Mouse (Mus musculus) monocyte, adult 2 months (primary cell): ENCODE data around the gene Kctd7.

Experiments used
- DNase-seq, 2 experiments: peaks; one replicate each; pipeline ENCODE4 v3.0.0; 2022; ENCODE audit warnings: low spot score in 2 of 2, low read depth in 1 of 2

Kctd7 gene

DNA sequence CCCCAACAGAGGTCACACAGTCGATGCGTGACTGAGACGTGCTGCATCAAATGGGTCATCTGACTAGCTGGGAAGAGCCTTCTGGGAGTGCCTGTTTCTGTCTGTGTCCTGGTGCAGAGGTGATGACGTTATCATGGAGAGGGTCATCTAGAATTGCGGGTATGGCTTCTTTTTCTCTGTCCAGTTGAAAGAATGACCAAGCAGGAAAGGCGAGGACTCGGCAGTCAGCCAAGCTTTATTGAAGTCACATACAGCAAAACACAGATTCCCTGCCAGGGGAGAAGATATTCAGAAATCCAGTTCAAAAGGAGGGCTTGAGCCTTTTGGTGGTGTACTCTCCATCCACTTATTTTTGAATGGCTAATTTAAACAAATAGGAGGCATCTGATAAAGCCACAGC is 1.6 kb upstream of the Kctd7 start:
- no peak for DNase-seq

DNA sequence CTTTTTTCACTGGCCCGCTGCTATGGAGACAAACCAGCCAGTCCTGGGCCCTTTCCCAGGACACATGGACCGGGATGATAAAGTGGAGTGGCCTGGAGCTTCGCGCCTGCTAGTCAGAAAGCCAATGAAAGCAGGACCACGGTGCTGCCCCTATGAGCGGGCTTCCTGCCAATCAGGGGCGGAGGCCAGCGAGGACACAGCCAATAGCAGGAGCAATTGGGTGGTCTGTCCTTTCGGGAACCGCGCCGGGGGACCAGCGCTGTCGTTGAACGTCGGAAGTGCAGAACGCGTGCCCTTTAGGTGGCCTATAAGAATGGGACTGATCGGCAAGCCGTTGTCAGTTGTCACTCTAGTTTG is 706 bp upstream of the Kctd7 start:
- peak in 1 of 2 experiments; percentile 14 for DNase-seq

DNA sequence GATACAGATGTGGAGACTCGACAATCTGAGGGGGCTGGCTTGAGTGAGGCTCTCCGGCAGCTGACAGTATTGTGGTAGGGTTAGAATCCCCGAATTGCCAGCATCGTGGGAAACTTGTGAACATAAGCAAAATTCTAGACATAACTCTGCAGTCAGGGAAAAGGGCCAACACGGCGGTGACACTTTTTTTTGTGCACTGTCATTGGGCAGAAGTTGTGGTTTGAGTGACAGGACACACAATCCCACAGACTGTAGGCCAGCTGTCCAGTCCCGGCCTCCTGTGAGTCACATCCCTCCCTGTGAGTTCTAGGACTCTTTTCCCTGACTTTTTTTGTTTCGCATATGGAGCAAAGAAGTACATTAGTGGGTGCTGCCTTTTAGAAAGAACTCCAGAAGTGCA is 1.3 kb downstream of the Kctd7 start:
- DNase-seq: no peak

DNA sequence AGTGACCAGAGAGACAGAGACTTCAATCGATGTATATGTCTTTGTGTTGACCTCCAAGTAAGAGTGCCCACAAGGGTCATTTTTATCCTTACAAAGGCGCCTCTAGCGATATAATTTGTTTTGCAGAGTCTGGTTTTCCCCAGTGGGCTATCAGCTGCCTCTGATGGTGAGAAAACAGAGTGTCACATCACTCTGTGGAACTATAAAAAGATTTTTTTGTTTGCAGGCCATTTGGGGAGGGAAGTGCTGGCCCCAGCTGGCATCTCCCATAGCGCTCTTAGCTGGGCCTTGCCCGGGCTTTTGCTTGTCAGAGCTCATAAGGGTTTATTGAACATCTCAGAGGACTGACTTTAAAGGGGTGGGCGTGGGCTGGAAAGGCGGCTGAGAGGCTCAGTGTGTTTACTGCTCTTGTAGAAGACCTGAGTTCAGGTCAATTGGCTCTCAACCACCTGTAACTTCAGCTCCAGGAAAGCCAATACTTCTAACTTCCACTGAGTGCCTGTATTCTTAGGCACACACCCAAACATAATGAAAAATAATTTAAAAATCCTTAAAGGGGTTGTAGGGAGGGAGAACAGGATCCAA is 5.2 kb downstream of the Kctd7 start:
- no peak for DNase-seq

DNA sequence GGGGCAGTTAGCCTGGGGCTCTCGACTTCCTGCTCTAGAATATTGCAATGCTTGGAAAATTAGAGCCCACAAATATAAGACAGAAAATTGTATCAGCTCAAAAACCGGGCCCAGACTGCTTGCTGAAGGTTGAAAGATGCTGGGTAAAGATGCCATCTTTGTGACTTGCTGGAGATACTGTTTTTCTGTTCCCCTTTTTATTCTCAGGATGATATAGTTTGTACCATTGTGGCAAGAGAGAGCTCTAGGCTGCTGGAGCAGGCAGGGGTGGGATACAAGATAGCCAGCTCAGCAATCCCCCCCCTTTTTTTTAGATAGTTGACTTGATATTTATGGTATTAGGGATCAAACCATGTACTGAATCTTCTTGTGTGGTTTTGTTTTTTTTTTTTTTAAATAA is 9.6 kb downstream of the Kctd7 start:
- DNase-seq: no peak

DNA sequence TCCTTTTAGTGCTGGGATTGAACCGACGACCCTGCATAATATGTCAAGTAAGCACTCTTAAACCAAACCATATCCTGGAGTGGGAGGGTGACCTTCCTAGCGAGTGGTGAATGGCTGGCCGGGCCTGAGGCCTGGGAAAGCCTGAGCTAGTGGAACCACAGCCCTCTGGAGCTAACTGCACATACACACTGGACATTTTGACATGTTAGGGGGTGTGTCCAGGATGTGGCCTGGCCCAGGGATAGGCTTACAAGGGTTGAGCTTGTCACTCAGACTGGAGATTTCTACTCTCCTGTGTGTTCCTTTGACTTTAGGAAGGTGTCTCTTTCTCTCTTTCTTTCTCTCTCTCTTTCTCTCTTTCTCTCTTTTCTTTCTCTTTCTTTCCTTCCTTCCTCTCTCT is 13.9 kb downstream of the Kctd7 start:
- DNase-seq: no peak

DNA sequence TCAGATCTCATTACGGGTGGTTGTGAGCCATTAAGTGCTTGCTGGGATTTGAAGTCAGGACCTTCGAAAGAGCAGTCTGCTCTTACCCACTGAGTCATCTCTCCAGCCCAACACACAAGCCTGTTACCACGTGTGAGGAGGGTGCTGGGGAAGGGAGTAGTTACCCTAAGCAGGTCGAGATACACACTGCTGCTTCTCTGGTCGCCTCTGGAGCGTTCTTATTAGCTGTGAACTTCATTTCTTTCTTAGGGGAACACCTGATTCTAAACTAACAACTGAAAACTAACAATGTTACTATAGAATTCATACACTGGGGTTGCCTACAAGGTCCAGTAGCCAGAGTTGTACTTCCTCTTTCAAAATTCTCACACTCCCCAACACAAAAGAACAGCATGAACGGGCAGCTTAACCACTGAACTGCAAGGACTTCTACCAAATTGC is 15.1 kb downstream of the Kctd7 start:
- DNase-seq: no peak

DNA sequence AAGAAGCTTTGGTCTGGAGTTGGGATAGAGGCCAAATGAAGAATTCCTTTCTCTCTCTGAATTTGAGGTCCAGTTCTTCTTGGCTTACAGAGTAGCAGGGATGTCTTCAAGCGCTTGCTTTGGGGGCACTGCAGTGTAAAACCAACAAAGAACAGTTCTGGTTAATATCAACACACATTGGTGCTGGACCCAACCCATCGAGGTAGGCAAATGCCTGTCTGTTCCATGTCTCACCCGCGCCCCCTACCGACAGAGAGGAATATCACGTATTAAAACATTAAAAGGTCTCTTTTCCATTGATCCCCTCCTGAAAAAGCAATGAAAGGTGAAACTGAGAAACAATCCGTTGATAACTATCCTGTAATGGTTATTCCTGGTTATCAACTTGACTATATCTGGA is 19.0 kb downstream of the Kctd7 start:
- DNase-seq: peak in 1 of 2 experiments; percentile 59

DNA sequence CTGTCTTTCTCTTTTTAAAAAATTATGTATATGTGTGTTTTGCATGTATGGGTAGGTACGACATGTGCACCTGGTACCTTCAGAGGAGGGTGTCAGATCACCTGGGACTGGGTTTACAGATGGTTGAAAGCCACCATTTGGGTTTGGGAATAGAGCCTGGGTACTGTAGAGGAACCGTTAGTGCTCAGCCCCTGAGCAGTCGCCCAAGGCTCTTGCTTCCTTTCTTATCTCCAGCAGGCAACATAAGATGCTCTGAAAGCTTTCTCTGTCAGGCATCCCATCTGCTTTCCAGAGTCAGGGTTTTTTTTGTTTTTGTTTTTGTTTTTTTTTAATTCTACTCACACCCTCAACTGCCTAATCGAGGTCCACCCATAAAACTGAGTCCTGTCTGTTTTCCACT is 20.6 kb downstream of the Kctd7 start:
- DNase-seq: no peak

DNA sequence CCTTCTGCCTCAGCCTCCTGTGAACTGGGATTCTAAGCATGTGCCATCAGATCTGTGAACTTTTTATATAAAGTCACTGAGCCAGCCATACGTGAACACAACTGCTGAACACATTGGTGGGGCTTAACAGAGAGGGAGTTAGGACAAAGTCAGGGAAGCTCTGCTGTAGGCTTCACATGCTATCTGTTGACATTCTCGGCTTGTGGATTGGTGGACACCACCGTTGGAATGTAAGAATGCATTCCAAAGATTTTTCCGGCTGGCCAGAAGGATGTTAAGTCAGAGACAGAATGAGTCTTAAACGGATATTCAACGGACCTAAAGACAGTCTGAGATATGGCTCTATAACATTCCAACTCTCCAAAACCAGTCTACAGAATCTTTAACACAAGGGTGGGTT is 24.4 kb downstream of the Kctd7 start:
- no peak for DNase-seq

DNA sequence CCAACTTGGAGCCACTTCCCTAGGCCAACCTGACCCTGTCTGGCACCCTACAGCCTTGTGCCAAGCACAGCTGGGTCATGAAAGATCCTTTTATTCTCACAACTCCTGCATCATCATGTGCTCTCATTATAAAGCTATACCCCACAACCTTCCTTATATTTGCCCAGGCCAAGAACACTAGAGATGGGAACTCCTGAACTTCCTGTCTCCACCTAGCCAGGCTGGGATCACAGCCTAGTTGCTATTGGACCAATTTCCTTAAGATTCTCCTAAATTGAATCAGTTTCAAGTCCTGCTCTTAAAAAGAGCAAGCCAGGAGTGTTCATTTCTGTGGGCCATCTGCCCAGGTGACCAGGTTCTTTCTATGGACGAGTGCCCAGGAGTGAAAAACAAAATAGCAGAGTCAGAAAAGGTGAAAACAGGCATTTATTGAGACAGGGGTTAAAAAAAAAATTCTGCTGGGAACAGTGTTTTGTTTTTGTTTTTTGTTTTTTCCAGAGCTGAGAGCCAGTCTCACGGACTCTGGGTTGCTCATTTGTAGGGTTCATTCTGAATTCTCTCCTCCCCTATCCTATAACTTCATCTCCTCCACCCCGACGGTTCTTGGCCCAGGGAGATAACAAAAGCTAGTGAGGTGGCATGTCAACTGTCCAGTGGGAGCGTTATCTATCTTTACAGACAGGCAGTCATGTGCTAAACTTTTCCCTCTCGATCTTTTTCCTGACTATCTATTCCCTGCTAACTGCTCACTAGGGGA is 26.2 kb downstream of the Kctd7 start:
- DNase-seq: no peak

DNA sequence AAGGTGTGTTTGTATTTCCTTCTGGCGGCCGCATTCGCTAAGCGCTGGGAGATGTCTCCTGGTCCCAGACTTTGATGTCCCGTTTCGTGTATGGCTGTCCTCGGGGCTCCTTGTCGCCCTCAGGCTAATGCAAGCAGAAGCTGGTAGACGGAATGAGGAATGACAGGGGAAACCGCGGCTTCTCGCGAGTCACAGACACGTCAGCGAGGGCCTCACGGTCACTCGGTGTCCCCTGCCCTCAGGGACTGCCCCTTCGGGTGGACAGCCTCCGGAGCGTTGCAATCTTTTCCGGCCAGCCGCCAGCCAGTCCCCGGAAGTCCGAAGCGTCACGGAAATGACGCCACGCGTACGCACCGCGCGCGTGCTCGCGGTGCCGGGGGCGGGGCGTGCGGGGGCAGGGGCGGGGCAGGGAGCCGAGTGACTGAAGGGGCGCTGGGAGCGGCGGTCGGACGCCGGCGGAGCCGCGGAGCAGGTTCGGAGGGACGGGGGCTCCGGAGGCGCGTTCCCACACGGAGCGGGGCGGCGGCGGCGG is 26.8 kb downstream of the Kctd7 start, which contains the start of gene Rabgef1:
Gene Rabgef1 (plus strand): TSS at position 376 of the 532 bp plus-strand sequence.
- peak; percentile 89 to 93 for DNase-seq

DNA sequence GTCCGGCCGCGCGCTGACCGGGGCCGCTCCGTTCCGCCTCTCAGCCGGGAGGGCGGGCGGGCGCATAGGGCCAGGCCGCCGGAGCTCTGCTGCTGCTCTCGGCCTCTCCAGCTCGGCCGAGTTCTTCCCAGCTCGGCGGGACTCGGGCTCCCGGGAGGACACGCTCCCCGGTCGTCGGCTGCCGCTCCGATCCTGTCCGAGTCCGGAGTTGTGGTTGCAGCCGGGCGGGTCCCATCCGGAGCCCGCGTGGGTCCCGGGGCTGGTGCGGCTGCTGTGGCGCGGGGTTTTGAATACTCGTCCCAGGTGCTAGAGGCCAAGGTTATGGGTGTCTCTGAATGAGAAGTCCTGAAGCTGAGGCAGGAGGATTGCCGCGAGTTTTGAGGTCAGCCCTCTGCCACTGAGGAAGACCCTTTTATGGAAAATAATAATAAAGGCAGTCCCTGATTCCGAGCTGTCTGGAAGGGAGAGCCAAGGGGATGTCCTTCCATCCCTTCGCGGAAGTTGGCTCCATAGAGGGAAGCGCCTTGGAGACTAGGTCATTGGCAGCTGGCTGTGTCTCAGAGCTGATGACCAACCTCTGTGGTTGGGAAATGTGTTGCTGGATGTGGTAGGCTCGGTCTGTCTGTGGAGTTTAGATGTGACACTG is 27.4 kb downstream of the Kctd7 start:
- DNase-seq: peak; percentile 35 to 65

DNA sequence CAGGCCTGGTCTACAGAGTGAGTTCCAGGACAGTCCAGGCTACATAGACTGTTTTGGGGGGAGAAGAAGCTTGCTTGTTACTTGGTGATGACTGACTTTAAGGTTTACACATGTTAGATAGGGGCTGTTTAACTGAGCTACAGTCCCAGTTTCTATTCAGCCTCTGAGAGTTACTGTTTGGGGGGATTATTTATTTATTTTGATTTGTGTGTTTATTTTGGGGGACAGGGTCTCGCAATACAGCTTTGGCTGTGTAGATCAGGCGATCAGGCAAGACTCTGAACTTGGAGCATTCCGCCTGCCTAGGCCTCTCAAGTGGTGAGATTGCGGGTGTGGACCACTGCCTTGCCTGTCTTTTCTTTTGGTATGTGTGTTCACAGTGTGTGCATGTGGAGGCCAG is 28.4 kb downstream of the Kctd7 start:
- no peak for DNase-seq

DNA sequence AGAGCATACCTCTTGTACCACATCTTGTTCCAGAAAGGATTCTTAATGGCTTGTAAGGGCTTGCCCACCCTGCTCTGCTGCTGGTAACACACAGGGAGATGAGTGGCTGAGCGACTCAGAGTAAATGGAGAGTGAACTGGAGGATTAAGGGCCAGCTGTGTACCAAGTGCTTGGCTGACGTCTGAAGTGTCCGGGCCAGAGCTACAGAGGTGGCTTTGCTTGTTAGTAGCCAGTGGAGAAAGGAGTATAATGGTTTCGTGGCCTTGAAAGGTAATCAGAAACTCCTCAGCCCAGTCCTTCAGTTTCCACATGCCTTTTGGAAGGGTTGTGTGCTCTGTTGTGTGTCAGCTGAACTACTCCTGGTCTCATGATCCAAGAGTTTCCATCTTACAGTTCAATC is 33.2 kb downstream of the Kctd7 start:
- no peak for DNase-seq

DNA sequence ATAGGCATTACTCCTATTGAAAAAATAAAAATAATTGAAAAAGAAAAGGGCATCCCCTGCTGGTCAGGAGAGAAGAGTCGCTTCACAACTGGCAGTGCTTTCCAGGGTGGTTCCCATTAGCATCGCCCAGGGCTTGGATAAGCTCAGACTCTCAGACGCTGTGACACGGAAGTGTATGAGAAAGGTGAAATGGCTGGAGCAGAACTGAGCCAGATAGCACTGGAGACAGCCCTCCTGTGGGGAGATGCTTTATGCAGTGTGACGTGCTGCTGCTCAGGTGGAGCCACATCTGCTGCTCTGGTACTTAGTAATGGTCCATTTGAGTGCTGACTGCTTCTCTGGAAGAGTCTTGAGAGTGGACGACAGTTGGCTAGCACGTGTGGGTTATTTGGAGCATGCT is 35.7 kb downstream of the Kctd7 start:
- no peak for DNase-seq

DNA sequence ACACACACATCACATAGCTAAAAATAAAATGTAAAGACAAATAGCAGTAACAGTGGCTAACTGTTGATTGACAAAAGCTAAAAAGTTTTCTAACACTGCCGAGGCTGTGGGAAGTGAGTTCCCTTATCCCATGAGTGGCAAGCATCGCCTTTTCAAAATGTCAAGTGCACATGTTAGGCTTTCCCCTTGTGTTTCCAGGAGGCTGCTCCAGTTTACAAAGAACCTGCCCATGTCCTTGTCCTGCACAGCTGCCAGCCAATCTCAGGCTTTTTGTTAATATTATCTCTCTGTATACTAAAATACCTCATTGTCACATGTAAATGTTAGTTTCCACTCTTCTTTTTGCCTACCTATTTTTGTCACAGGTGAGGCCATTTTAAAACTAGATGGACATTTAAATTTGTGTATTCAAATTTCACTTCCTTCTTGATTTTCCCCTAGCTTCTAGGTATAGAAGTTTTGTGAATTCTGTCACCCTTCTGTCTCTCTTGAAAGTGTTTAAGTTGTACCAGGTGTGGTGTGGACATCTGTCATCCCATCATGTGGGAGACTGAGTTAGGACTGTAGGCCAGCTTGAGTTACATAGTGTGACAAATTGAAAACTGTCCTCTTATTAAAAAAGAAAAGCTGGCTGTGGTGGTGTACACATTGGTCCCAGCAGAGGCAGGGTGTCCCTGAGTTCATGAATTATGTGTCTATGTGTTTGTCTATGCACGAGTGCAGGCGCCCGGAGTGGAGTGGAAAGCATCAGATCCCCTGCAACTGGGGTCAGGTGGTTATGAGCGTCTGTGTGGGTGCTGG is 37.3 kb downstream of the Kctd7 start:
- no peak for DNase-seq

DNA sequence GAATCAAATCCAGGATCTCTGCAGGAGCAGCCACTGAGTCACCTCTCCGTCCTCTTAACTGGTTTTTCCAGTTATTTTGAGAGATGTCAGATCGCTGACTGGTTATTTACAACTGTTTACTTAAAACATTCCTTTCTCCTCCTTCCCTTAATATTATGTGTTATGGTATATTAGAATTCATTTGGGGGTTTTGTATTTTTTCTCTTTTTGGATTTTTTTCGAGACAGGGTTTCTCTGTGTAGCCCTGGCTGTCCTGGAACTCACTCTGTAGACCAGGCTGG is 37.8 kb downstream of the Kctd7 start:
- no peak for DNase-seq

DNA sequence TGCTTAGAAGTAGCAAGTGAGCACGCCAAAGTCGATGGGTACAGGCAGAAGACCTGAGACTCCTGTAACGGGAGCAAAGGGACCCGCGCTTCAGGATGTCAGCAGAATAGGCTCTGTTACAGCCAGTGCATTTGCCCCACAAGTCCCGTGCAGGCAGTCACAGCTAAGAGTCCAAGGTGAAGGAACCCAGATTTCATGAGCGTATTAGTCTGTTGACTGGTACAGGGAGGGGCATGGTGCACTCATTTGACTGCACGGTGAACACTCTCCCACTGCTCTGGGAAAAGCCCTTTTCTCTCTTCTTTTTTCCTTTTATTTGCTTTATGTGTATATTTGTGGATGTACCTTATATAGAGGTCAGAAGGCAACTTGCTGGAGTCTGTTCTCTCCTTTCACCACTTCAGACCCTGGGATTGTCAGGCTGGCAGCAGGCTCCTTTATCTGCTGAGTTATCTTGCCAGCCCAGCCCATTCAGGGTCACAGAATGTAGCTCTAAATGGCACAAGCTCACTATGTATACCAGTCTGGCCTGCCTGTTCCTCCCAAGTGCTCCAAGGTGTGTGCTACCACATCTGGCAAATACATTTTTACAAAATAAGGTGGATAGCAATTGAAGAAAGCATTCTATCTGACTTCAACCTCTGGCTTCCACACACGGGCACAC is 39.7 kb downstream of the Kctd7 start:
- no peak for DNase-seq

DNA sequence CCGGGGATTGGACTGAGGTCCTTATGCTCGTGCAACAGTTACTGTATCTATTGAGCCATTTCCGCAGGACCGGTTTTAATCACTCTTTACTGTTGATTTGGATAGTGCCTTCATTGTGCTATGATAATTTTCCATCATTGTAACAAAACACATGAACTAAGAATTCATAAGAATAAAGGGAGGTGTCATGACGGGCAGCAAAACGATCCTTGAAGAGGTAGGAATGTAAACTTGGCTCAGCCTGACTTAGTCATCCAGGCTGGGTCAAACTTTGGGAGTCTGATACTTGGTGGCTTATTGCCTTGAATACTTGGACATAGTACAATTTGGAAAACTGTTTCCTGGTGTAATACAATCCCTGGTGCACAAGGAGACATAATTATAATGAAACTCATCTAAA is 40.7 kb downstream of the Kctd7 start:
- DNase-seq: no peak

DNA sequence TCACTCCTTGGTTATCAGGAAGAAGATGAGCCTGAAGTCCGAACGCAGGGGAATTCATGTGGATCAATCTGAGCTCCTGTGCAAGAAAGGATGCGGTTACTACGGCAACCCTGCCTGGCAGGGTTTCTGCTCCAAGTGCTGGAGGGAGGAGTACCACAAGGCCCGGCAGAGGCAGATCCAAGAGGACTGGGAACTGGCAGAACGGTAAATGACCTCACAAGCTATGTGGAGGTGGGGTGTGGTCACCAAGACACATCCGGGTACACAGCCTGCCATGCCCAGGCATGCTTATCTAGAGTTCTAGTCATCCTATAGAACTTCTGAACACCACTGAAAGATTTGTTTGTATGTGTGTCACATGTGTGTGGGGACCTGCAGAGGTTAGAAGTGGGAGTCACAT is 42.7 kb downstream of the Kctd7 start:
- DNase-seq: no peak
